Comparison of ENCODE assay signal across 8 mouse cellular contexts in the genomic region with DNA sequence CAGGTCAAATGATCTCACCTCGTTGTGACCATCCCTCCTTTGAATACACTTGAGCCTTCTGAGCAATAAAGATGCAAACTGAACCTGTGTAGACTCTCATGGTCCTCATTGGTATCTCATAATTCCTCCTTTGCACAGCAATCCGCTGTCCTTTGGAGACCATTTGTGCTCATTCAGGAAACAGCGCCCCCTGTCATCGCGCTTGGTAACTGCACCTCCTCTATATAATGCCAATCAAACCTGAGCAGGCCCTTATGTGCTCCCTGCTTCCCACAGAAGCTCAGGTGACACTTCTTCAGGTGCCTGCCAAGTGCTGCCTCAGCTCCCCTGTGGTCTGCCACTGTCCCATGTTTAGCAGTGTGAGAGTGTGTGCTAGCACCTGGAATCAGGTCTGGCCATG. TPM values are rescaled to one million over a fixed set of nuclear protein-coding genes. Genes with fewer than 3 reads are reported as not detected.
DNase-seq lines count a peak whose midpoint lies in the region; ATAC-seq lines count a peak whose summit lies in the region.

No protein-coding gene starts in this region.

- peaks cover 8% of the 10 kb centered on the region; the same call in 1 of the 2 replicates for H3K4me1 ChIP-seq in limb, embryonic 10.5 days

- H3K9me3 ChIP-seq in limb, embryonic 10.5 days (replicated peaks), result no peaks in the 10 kb centered on the region

- H3K36me3 ChIP-seq in limb, embryonic 10.5 days, result no peaks in the 10 kb centered on the region

- DNase-seq in CD4-positive, CD25-positive, alpha-beta regulatory T cell, adult 2 months (ENCODE audit: low read depth, low spot score), result peak; percentile 57
- peak; percentile 24 to 37 for DNase-seq in layer of hippocampus, postnatal 10 days (ENCODE audit: low spot score in 2 of 2)
- DNase-seq in layer of hippocampus, adult 9-10 months (ENCODE audit: low spot score), result no peak
- DNase-seq in ZHBTc4 (ENCODE audit: low read depth, low spot score), result peak; percentile 52
- peak; percentile 60 for DNase-seq in limb, embryonic 10.5 days (ENCODE audit: low spot score)
- DNase-seq in thymus, postnatal 25 days, result peak; percentile 43
- DNase-seq in gastrocnemius, postnatal 25 days, result no peak

- WGBS in limb, embryonic 10.5 days, result 27% methylated on average over 5 of the region's 5 CpGs

- no peak for ATAC-seq in CD4-positive, CD25-positive, alpha-beta regulatory T cell, adult 4 months

- no peak overlapping the region for H3K27ac ChIP-seq in limb, embryonic 10.5 days

- H3K27me3 ChIP-seq in limb, embryonic 10.5 days (ENCODE audit: low read depth, poor library complexity, severe bottlenecking), result no peaks in the 10 kb centered on the region

- H3K4me3 ChIP-seq in limb, embryonic 10.5 days, result no peak overlapping the region

RNA-seq across cellular contexts. Expression of a gene that starts 1.0 kb away (rescaled TPM):
- polyA plus RNA-seq in CD4-positive, CD25-positive, alpha-beta regulatory T cell, adult 4 months (2017; shearing (Covaris generic)), result not detected
- total RNA-seq in layer of hippocampus, postnatal 10 days (2021), result not detected
- polyA plus RNA-seq in limb, embryonic 10.5 days (2016; fragmentation: Nextera tagmentation; extraction: Ambion mirVana), result not detected in 2 replicates
- total RNA-seq in gastrocnemius, postnatal 25 days (2021), result not detected

RNA-seq across cellular contexts. Expression of a gene that starts 3.9 kb away (rescaled TPM):
- polyA plus RNA-seq in CD4-positive, CD25-positive, alpha-beta regulatory T cell, adult 4 months (2017; shearing (Covaris generic)), result not detected
- not detected for total RNA-seq in layer of hippocampus, postnatal 10 days (2021)
- not detected in 2 replicates for polyA plus RNA-seq in limb, embryonic 10.5 days (2016; fragmentation: Nextera tagmentation; extraction: Ambion mirVana)
- not detected for total RNA-seq in gastrocnemius, postnatal 25 days (2021)

RNA-seq across cellular contexts. Expression of a gene that starts 11.4 kb away (rescaled TPM):
- not detected for polyA plus RNA-seq in CD4-positive, CD25-positive, alpha-beta regulatory T cell, adult 4 months (2017; shearing (Covaris generic))
- not detected for total RNA-seq in layer of hippocampus, postnatal 10 days (2021)
- not detected in 2 replicates for polyA plus RNA-seq in limb, embryonic 10.5 days (2016; fragmentation: Nextera tagmentation; extraction: Ambion mirVana)
- not detected for total RNA-seq in gastrocnemius, postnatal 25 days (2021)

RNA-seq across cellular contexts. Expression of a gene that starts 16.6 kb away (rescaled TPM):
- not detected for polyA plus RNA-seq in CD4-positive, CD25-positive, alpha-beta regulatory T cell, adult 4 months (2017; shearing (Covaris generic))
- not detected for total RNA-seq in layer of hippocampus, postnatal 10 days (2021)
- not detected in 2 replicates for polyA plus RNA-seq in limb, embryonic 10.5 days (2016; fragmentation: Nextera tagmentation; extraction: Ambion mirVana)
- not detected for total RNA-seq in gastrocnemius, postnatal 25 days (2021)

RNA-seq across cellular contexts. Expression of a gene that starts 20.2 kb away (rescaled TPM):
- polyA plus RNA-seq in CD4-positive, CD25-positive, alpha-beta regulatory T cell, adult 4 months (2017; shearing (Covaris generic)), result not detected
- total RNA-seq in layer of hippocampus, postnatal 10 days (2021), result not detected
- polyA plus RNA-seq in limb, embryonic 10.5 days (2016; fragmentation: Nextera tagmentation; extraction: Ambion mirVana), result not detected in 2 replicates
- not detected for total RNA-seq in gastrocnemius, postnatal 25 days (2021)

Comparison
In these comparisons a context has a peak if more than half of its experiments do, and no peak if none do; other contexts are left out.
1. DNase-seq: peak in CD4-positive, CD25-positive, alpha-beta regulatory T cell, adult 2 months (single experiment), layer of hippocampus, postnatal 10 days (2 of 2), ZHBTc4 (single experiment), limb, embryonic 10.5 days (single experiment) and thymus, postnatal 25 days (single experiment); none in layer of hippocampus, adult 9-10 months (single experiment) and gastrocnemius, postnatal 25 days (single experiment).